Mouse (Mus musculus) leukemia stem cell, adult 10-12 weeks (primary cell): ENCODE data around the gene Gm11007. TPM values are rescaled to one million over a fixed set of nuclear protein-coding genes. Genes with fewer than 3 reads are reported as not detected.

Experiments used
- polyA plus RNA-seq: library from polyadenylated mRNA; stranded (reverse); fragments of >175 nt; gene quantifications from 2 replicates; pipeline ENCODE4 v1.2.3, GENCODE M21; 2012; ENCODE audit warnings: low replicate concordance

Gm11007 gene
- not detected in 2 replicates for polyA plus RNA-seq

GRCm38 (mm10) chr2:175643678-175644077, at the start of gene Gm11007:
TSS of gene Gm11007 (plus strand) at chr2:175643978.

Other genes starting within 250 kb of the Gm11007 start
- not detected in 2 replicates for gene Gm4724, start 208.2 kb upstream of the Gm11007 start, polyA plus RNA-seq
- not detected in 2 replicates for gene Zfp965, start 174.0 kb upstream of the Gm11007 start, polyA plus RNA-seq
- not detected in 2 replicates for gene Zfp969, start 59.7 kb downstream of the Gm11007 start, polyA plus RNA-seq
- not detected in 2 replicates for gene Gm2007, start 97.6 kb downstream of the Gm11007 start, polyA plus RNA-seq
- not detected in 2 replicates for gene Gm14288, start 157.1 kb downstream of the Gm11007 start, polyA plus RNA-seq
- gene Gm6710, start 225.2 kb downstream of the Gm11007 start, polyA plus RNA-seq, result not detected in 2 replicates